Mouse (Mus musculus) frontal cortex, postnatal 36 days (tissue): ENCODE measurements around the gene Pglyrp2.

Experiments used
- DNase-seq, 2 experiments: peaks; one replicate each; pipeline ENCODE4 v3.0.0; 2022; ENCODE audit warnings: low spot score in 2 of 2

The Pglyrp2 gene

DNA sequence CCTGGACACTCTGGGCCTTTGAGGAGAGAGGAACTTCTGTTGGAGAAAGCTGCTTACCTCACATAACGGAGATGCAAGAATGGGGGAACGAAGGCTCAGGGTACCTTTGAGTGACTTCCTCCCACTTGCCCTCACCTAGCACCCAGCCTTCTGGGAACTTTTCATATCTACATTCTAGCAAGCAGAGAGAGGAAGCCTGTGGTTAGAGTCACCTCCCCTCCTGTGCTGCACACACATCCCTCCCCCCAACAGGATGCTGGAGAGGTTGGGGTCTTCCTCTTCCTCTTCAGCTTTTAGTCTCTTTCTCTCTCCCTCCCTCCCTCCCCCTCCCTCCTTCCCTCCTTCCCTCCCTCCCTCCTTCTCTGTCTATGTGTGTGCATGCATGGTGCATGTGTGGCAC, at the start of gene Pglyrp2:
Gene Pglyrp2, minus strand, starts transcription at position 134 of the 400 bp plus-strand sequence.
- DNase-seq: no peak

DNA sequence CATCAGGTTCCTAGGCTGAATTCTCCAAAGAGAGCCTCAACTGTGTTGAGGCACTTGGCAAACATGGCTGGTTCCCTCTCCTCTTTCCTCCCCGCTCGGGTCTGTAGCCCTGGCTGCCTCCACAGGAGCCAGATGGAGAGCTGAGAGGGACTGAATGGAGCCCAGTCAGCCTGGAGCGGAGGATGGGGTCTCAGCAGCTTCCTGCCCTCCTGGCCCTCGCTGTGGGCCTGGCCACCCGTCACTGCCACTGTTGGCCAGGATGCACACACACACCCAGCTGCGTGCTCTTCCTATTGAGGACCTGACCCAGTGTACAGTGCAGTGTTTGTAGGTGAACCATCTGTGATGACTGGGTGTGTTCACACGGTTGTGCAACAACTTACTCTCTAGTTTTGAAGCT, 48.2 kb upstream of the Pglyrp2 start:
- no peak for DNase-seq

DNA sequence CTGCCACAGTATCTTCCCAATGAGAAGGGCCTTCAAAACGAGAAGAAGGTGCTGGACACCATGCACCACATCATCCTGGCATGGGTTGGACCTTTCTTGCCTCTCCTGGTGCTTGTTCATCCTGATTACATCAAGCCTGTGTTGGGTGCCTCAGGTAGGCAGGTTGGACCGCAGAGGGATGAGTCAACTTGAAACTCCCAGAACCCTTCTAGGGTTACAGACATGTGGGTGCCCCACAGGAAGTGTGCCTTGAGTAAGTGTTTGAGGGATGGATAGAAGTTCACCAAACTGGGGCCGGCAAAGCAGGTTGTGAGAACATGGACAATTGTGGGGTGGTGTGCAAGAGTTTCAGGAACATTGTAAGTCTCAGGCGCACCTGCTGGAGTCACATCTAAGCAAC, 46.8 kb upstream of the Pglyrp2 start:
- no peak for DNase-seq

DNA sequence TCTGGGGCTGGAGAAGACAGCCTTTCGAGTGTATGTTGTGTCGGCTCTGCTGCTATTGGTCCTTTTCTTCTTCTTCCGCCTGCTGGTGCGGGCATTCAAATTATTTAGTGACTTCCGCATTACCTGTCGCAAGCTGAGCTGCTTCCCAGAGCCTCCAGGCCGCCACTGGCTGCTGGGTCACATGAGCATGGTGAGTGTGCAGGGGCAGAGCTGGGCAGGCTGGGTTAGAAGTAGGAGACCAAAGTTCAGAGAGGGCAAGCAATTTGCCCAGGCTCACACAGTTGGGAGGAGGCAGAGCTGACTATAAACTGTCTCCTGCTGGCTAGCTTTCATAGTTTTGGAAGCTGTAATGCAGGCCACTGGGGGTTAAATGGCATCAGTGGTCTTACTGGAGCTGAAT, 44.5 kb upstream of the Pglyrp2 start:
- DNase-seq: no peak

DNA sequence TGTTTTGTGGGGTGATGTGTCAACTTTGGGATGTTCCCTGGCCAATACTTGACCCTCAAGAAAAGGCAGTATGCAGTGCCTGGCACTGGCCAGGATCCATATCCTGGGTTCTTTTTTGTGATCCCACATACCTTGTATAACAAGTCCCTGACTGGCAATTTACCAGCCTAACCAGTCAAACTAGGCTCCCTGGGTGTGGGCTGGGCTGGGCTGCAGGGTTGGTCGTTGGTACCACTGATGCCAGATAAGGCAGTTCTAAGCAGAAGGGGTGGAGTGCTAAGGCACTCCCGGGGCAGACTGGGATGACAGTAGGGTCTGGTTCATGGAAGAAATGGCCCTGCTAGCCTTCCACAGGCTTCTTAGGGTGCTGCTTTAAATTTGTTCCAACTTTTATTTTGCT, 31.0 kb upstream of the Pglyrp2 start:
- no peak for DNase-seq

DNA sequence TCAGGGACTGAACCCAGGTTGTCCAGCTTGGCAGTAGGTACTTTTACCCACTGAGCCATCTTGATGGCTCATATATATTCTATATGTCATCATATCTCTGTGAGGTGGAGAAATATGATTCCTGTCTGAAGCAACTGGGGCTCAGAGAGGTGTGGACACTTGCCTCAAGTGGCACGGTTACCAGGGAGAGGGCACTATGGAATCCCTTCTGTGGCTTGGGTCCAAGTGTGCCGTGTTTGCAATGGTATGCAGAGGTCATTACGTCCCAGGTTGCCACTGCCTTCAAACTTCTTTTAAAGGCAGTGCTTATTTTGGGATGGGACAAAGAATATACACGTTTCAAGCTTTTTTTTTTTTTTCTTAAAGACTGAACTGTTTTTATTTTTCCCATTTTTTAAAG, 30.2 kb upstream of the Pglyrp2 start:
- no peak for DNase-seq

DNA sequence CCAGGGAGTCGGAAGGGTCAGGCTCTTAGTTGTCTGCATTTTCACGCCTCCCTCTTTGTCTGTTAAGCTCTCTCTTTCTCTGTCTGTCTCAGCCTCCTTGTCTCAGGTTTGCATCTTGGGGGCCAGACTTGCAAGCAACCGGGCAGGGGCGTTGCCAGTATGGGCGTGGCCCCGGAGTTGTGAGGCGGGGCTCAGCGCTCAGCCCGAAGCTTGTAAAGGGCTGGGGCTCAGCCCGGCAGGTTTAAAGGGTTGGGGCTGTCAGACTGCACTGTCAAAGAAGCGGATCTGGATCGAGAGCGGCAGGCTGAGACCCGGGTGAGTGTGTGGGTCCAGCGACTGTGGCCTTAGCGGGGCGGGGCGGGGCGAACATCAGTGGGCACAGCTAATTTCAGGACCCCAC, 28.5 kb upstream of the Pglyrp2 start, which contains the start of gene Cyp4f39:
Gene Cyp4f39, plus strand, starts transcription at position 242 of the 400 bp plus-strand sequence.
- DNase-seq: no peak

DNA sequence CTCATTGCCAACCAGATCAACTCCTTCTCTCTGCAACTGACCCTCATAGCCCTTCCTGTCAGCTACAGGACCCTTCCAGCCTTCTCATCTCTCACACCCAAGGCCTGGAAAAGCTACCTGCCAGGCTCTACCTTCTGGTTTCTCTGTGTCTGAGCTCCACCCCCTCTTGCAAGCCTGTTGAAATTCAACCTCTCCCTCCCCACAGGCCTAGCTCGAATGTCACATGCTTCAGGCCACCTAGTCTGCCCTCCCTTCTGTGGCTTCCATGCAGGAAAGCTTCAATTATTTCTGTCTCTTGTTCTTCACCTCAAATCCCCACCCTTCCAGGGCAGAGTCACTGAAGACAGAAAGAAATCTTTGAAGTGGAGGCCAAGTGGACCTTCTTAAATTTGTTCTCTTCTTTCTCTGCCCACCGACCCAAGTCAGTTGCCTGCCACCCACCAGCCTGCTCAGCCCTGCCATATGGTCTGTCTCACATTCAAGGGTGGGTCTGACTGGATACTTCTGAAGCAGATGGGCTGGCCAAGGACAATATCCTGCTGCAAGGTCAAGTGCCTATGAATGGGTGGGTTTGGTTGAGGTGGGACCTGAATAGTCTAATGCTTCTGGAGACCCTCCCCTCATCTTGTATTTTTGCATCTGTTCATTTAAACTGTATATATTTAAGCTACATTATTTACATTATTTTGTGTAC, 27.0 kb upstream of the Pglyrp2 start:
- DNase-seq: no peak

DNA sequence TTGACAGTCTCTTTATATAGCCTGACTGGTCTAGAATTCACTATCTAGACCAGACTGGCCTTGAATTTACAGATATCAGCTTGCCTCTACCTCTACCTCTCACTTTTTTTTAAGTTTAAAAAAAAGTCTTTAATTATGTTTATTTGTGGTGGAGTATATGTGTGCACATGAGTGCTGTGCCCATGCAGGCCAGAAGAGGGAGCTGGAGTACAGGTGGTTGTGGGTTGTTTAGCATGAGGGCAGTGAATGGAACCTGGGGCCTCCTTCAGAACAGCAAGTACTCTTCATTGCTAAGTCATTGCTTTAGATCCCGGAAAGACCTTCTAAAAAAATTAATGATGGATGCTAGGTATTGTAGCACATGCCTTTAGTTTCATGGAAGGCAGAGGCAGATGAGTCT, 25.1 kb upstream of the Pglyrp2 start:
- DNase-seq: no peak

DNA sequence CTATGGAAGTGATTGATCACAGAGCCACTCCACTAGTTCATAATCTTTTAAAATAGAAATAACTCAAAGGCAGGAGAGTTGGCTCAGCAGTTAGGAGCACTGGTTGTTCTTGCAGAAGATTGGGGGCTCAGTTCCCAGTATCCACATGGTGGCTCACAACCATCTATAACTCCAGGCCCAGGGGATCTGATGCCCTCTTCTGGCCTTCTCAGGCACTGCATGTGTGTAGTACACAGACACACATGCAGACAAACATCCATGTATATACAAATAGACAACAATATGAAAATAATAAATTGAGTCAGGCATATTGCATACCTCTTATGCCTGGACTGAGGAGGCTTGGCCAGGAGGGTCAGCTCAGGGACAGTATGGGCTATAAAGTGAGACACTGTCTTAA, 23.2 kb upstream of the Pglyrp2 start:
- no peak for DNase-seq

DNA sequence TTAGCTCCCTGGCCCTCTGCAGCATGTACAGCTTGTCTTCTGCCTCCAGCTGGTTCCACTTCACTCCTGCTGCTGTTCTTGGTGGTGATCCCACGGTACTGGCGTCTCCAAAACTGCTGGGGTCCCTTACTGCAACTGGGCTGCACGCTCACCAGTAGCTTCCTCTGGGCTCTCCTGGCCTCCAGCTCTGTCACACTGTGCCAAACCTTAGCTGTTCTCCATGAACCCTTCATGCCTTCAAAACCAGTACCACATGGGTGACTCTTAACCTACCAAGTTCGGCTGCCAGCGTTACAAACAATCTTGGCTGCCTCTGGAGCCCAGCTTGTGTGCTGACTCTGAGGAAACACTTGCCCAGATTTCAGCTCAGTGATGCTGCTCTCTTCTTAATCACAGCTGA, 21.0 kb upstream of the Pglyrp2 start:
- DNase-seq: no peak

DNA sequence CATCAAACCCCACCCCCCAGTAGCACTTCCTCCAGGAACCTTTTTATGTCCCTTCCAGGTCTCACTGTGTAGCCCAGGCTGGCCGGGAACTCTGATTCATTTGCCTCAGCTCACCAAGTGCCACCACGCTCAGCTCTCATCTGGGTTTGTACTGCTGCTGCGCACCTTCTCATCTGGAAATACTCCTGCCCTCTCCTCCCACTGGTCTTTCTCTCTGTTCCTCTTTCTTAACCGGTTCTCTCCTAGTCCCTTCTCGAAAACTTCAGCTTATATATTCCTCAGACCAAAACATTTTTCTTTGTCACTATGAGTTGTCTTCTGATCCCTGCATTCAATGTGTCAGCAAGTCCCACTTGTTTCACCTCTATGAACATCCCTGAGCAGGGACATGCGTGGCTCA, 19.3 kb upstream of the Pglyrp2 start:
- DNase-seq: no peak

DNA sequence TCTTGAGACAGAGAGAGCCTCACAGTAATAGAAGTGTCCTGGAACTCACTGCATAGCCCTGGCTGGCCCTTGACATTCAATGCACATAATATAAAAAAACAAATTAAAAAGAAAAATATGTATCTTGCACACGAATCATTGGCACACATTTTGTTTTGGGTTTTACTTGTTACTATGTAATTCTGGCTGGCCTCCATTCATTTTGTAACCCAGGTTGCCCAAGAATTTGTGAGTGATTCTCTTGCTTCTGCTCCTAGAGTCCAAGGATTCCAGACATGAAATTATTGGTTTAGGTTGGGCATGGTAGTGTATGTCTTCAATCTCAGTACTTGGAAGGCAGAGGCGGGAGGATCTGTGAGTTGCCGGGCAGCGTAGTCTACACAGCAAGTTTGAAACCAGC, 13.1 kb upstream of the Pglyrp2 start:
- DNase-seq: no peak

DNA sequence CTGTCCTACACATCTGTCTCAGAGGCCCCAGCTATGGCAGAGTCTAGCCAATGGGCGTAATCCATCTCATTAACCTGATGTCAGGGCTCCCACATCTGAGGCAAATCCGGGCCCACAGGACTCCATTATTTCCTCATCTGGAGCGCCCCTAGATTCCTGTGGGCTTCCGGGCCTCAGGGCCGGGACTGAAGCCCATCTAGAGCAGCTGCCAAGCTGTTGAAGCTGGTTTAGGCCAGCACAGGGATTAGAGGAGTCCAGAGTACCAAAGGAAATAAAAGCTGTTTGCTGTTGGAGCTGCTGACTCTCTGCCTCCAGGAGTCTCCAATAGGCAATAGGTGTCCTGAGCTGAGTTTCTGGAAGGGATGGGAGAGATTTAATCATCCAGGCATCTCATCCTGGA, 11.2 kb upstream of the Pglyrp2 start:
- no peak for DNase-seq

DNA sequence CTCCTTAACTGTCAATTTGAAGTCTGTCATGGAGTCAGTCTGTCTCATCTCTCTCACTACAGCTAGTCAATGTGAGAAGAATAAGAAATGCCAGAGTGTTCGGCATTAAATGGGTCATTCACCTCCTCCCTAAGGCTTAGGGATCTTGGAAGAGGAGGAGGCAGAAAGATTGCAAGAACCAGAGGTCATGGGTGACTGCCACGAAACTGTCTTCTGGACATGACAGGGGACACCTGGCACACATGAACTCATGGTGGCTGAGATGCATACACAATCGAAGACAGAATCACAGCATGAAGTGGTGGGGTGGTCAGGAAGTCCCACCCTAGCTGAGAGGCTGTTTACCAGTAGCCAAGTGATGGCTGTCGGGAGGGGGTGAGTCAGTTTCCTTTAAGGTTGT, 10.4 kb upstream of the Pglyrp2 start:
- no peak for DNase-seq

DNA sequence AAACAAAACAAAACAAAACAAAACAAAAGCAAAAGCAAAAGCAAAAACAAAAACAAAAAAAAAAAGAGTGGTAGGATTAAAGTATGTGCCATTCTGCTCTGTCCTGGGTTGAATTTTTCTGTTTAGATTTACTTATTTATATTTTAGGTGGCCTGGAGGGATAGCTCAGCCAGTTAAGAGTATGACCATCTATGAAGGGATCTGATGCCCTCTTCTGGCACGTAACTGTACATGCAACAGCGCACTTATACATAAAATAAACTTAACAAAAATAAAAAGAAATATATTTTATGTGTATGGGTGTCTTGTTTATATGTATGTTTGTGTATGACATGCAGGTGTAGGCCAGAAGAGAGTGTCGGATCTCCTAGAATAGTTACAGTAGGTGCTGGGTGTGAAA, 8.0 kb upstream of the Pglyrp2 start:
- DNase-seq: no peak

DNA sequence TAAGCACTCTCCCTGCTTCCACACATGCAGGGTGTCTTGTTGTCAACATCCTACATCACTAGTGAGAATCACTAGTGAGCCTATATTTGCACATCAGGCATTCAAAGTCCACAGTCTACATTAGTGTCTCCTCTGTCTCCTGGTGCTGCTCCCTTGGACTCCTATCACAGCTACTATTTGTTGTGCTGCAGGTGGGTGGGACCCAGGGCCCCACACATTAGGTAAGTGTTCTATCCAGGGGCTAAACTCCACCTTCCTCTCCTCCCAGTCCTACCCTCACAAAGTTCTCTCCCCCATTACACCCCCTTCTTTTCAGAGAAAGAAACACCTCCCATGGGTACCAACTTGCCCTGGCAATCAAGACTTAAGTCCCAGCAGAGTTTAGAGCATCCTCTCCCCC, 2.6 kb upstream of the Pglyrp2 start:
- no peak for DNase-seq

DNA sequence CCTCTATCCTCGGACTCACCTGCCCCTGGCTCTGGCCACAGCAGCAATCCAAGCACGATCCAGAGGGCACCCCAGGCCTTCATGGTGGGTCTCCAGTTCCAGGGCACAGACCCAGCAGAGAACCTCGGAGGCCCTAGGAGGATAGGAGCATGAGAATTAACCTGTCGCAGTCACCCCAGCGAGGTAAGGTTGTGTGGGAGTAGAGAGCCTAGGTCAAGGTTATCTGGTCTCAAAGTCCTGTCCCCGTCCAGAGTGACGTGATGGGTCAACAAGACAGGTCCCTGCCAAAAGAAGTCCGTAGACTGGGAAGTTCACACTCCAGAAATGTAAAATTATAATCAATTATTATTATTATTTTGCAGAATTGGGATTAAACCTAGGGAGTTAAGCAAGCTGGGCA, 3.2 kb downstream of the Pglyrp2 start:
- DNase-seq: no peak

DNA sequence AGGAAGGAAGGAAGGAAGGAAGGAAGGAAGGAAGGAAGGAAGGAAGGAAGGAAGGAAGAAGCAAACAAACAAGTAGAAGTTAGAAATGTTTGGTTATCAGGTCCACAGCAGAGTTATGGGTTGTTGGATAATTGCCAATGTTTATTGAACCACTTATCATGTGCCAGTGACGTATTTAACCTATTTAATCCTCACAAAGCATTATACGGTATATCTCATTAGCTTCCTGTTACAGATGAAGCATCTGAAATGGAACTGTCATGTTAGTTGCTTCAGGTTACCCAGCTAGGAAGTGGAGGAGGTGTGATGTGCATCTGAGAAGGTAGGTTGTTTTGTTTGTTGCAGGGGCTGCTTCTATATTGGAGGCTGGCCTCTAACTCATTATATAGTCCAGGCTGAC, 4.0 kb downstream of the Pglyrp2 start:
- DNase-seq: no peak

DNA sequence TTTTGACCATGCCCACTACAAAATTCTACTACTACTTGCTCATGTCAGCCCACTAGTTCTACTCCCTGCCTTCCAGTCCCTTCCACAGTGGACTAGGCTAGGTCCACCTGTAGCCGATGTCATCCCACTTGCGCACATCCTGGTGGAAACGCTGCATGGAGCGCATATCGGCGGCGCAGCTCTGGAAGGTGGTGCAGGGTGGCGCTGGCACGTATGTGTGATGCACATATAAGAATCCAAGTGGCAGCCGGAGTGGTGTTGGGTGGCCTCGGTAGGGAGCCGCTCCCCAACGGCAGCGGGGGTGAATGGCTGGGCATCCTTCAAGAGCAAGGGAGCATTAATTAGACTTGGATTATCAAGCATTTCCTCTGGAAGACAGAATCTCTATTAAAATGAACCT, 7.2 kb downstream of the Pglyrp2 start:
- no peak for DNase-seq

DNA sequence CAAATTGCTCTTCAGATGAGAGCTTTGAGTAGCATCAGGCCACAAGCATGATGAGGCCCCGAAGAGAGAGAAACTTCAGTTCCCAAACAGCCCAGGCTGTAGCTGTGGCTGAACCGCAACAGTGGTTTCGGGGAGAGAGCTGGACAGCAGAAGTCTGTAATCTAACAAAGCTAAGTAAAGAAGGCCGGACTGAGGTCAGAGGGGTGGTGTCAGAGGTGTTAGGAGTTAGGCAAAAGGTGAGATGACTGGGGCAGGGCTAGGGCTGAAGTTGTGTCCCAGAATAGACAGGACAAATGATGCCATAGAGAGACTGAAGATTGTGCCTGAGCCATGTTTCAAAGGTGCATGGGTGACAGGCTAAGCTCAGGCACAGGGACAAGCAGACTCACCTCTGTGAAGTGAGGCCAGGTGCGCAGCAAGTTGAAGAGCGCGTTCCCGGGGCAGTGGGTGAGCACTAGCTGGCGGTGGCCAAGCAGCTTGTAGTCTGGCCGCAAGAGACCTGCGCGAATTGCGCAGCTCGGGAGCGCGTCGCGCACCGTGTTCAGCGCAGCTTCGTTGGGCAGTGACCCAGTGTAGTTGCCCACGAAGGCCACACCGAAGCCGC, 8.4 kb downstream of the Pglyrp2 start:
- DNase-seq: no peak

DNA sequence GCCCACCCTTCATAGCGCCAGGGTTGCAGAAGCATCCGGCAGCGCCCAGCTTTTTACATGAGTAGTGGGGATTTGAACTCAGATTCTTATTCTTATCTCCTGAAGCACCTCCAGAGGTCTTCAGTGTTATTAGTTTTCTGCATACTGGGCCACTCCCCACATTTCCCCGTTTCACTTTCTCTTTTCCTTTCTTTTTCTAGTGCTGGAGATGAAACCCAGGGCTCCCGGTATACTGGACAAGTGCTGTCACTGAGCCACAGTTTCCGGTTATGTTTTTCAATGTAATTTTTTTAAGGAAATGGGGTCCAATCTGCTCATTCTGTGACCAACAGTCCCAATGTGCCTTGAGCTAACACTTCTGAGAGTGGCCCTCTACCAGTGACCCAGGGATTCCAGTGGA, 12.1 kb downstream of the Pglyrp2 start:
- no peak for DNase-seq

DNA sequence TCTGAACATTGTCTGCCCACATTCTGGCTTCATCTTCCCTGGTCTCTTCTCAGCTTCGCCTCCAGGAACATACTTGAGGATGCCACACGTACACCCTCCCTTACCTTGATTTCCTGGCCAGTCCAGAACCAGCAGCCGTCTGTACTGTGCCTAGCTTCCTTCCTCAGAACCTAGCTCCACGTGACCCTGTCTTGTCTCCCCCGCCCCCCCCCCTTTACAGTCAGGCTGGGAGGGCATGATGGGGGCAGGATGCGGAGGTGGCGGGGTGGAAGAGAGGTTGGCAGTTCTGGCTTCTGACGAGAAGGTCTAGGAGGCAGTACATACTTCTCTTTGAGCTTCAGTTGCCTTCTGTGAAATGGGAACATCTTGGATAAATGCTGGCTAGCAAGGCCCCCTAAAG, 20.6 kb downstream of the Pglyrp2 start, which contains the start of gene Rasal3:
Gene Rasal3, minus strand, starts transcription at position 167 of the 400 bp plus-strand sequence.
- no peak for DNase-seq

DNA sequence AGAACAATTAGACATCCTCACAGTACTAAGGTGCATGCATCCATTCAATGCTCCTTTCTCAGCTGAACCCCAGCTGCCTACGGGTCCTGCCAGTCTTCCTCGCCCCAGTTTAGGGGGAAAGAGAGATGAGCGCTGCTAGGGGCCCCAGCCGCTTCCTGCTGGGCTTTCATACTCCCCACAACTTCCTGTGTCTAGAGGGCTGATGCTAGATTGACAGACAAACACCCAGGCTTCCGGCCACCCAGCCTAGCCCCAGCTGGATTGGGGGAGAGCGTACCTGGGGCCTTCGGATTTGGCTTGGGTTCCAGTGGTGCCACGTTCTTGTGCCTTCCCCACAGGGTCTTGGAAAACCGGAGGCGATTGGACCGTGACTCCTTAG, 21.2 kb downstream of the Pglyrp2 start:
- DNase-seq: no peak
